ENCODE assay signal across 11 mouse cellular contexts in genomic region chr13:58523011-58523760, GRCm38 (mm10).
A peak's percentile ranks its signal among the peaks of the same experiment; 100 is the strongest.
DNase-seq lines count a peak whose midpoint lies in the region; ATAC-seq and TF ChIP-seq lines count a peak whose summit lies in the region.
"Had no signal": no experiment of that assay in that cellular context is flagged by ENCODE, and none has a peak within 500 bp of the region (broad histone marks: within the 10 kb centered on the region; RNA-seq: fewer than 3 reads in every experiment).

No protein-coding gene starts in this region.

- H3K4me2 ChIP-seq in heart, embryonic 15.5 days = peak overlapping the region; percentile 54
- H3K4me2 ChIP-seq in liver, embryonic 12.5 days = peak overlapping the region; percentile 77

- TF ChIP-seq CTCF in MEL (IDR thresholded peaks at IDR 0.05 in 2 of 3, conservative IDR thresholded peaks at IDR 0.05 in 1 of 3; ENCODE audit: control insufficient read depth in 1 of 3, insufficient read depth in 1 of 3, low read depth in 2 of 3, low read length in 3 of 3, poor library complexity in 1 of 3, severe bottlenecking in 1 of 3) = no peak

- no peak for TF ChIP-seq EP300 in MEL (IDR thresholded peaks at IDR 0.05; ENCODE audit: low read depth in 1 of 2, low read length in 2 of 2)

- no peak overlapping the region for H3K9ac ChIP-seq in heart, embryonic 15.5 days
- peak overlapping the region; percentile 83 for H3K9ac ChIP-seq in MEL (ENCODE audit: control insufficient read depth, low read depth, low read length, poor library complexity, severe bottlenecking)
- H3K9ac ChIP-seq in liver, embryonic 12.5 days = peak overlapping the region; percentile 62

- H3K79me2 ChIP-seq in MEL (ENCODE audit: control insufficient read depth, insufficient read depth, low read length, poor library complexity) = peaks cover 38% of the 10 kb centered on the region

- DNase-seq in heart, adult 18-20 months = no peak
- peak; percentile 91 for DNase-seq in MEL (ENCODE audit: low read depth, low spot score)
- DNase-seq in spleen, adult 18-20 months = no peak
- no peak for DNase-seq in frontal cortex, postnatal 14 days (ENCODE audit: low spot score in 2 of 2)
- DNase-seq in natural killer cell, adult 2 months (ENCODE audit: low spot score in 2 of 2) = no peak
- DNase-seq: cerebellum, adult 9-10 months; kidney, postnatal 36 days had no signal

- peak; percentile 55 to 70 for TF ChIP-seq POLR2A in MEL (IDR thresholded peaks at IDR 0.05; ENCODE audit: control insufficient read depth in 1 of 2, insufficient read depth in 1 of 2, low read depth in 1 of 2, low read length in 2 of 2, poor library complexity in 1 of 2)

- no peak for TF ChIP-seq RAD21 in MEL (IDR thresholded peaks at IDR 0.05; ENCODE audit: low read depth, low read length)

- WGBS in heart, embryonic 15.5 days = 9% methylated on average over 20 of the region's 20 CpGs
- WGBS in liver, embryonic 12.5 days (ENCODE audit: insufficient replicate concordance) = 4% methylated on average over 20 of the region's 20 CpGs

- peak overlapping the region; percentile 17 for H3K4me3 ChIP-seq in heart, embryonic 15.5 days
- H3K4me3 ChIP-seq in MEL (ENCODE audit: control insufficient read depth in 1 of 2, insufficient read depth in 1 of 2, low read depth in 2 of 2, low read length in 2 of 2) = peak overlapping the region; percentile 51 to 69
- peak overlapping the region; percentile 50 for H3K4me3 ChIP-seq in liver, embryonic 12.5 days

- no peaks in the 10 kb centered on the region for H3K9me3 ChIP-seq in heart, embryonic 15.5 days (replicated peaks)
- no peaks in the 10 kb centered on the region for H3K9me3 ChIP-seq in MEL (replicated peaks; ENCODE audit: insufficient read depth, low read length)
- no peaks in the 10 kb centered on the region for H3K9me3 ChIP-seq in liver, embryonic 12.5 days (replicated peaks)

- peaks cover 15% of the 10 kb centered on the region for H3K27me3 ChIP-seq in heart, embryonic 15.5 days
- no peaks in the 10 kb centered on the region for H3K27me3 ChIP-seq in MEL (ENCODE audit: control insufficient read depth in 1 of 2, insufficient read depth in 2 of 2, low read length in 2 of 2)
- peaks cover 10% of the 10 kb centered on the region; the same call in 1 of the 2 replicates for H3K27me3 ChIP-seq in liver, embryonic 12.5 days (replicated peaks)

- H3K36me3 ChIP-seq in heart, embryonic 15.5 days = no peaks in the 10 kb centered on the region
- H3K36me3 ChIP-seq in MEL (ENCODE audit: control insufficient read depth in 1 of 2, insufficient read depth in 2 of 2, low read length in 2 of 2) = peaks cover 0 to 21% of the 10 kb centered on the region in 2 experiments; a peak in 2 of 4 replicates
- no peaks in the 10 kb centered on the region for H3K36me3 ChIP-seq in liver, embryonic 12.5 days

- H3K27ac ChIP-seq in heart, embryonic 15.5 days = no peak overlapping the region
- peak overlapping the region; percentile 99 for H3K27ac ChIP-seq in MEL (ENCODE audit: control insufficient read depth, low read depth, low read length)
- peak overlapping the region; percentile 87 for H3K27ac ChIP-seq in liver, embryonic 12.5 days

- H3K4me1 ChIP-seq in heart, embryonic 15.5 days (replicated peaks) = peaks cover 20% of the 10 kb centered on the region
- peaks cover 0 to 22% of the 10 kb centered on the region in 2 experiments; a peak in 3 of 4 replicates for H3K4me1 ChIP-seq in MEL (ENCODE audit: control insufficient read depth in 1 of 2, insufficient read depth in 2 of 2, low read length in 2 of 2)
- H3K4me1 ChIP-seq in liver, embryonic 12.5 days = peaks cover 67% of the 10 kb centered on the region

- peak; percentile 53 for ATAC-seq in heart, embryonic 15.5 days (replicated peaks; ENCODE audit: insufficient number of reproducible peaks, insufficient read depth, low FRiP score, low read depth)
- peak; percentile 55 for ATAC-seq in erythroid progenitor cell, adult 5-6 weeks (replicated peaks; ENCODE audit: low FRiP score, poor library complexity, severe bottlenecking)
- ATAC-seq in liver, embryonic 12.5 days = peak; percentile 50
- ATAC-seq: activated CD4-positive, CD25-positive, alpha-beta regulatory T cell, adult 4 months had no signal

TF ChIP-seq in MEL, 35 proteins besides CTCF, POLR2A, EP300 and RAD21:
- TF ChIP-seq KAT2A (conservative IDR thresholded peaks at IDR 0.05; ENCODE audit: low read depth, low read length) = no peak
- no peak for TF ChIP-seq HCFC1 (IDR thresholded peaks at IDR 0.05; ENCODE audit: low read depth, low read length)
- no peak for TF ChIP-seq MYB (IDR thresholded peaks at IDR 0.05; ENCODE audit: low read depth, low read length)
- TF ChIP-seq TBP (IDR thresholded peaks at IDR 0.05; ENCODE audit: low read depth, low read length) = peak; percentile 37; the same call in 1 of the 2 replicates
- TF ChIP-seq RCOR1 (IDR thresholded peaks at IDR 0.05; ENCODE audit: low read depth, low read length) = no peak
- no peak for TF ChIP-seq MXI1 (IDR thresholded peaks at IDR 0.05; ENCODE audit: low read depth, low read length)
- TF ChIP-seq ZKSCAN1 (IDR thresholded peaks at IDR 0.05; ENCODE audit: low read depth, low read length) = no peak
- TF ChIP-seq GATA1 (IDR thresholded peaks at IDR 0.05; ENCODE audit: low read depth, low read length) = peak; percentile 66; the same call in 1 of the 2 replicates
- TF ChIP-seq NRF1 (IDR thresholded peaks at IDR 0.05; ENCODE audit: insufficient read depth, low read depth, low read length, poor library complexity, severe bottlenecking) = no peak
- no peak for TF ChIP-seq ELF1 (IDR thresholded peaks at IDR 0.05; ENCODE audit: low read depth, low read length)
- no peak for TF ChIP-seq NELFE (IDR thresholded peaks at IDR 0.05; ENCODE audit: low read depth, low read length)
- peak; percentile 51 for TF ChIP-seq TAL1 (IDR thresholded peaks at IDR 0.05; ENCODE audit: low read length)
- no peak for TF ChIP-seq POLR2AphosphoS5 (IDR thresholded peaks at IDR 0.05; ENCODE audit: borderline replicate concordance, low read depth, low read length)
- no peak for TF ChIP-seq CHD1 (IDR thresholded peaks at IDR 0.05; ENCODE audit: low read depth, low read length)
- no peak for TF ChIP-seq MAX (IDR thresholded peaks at IDR 0.05; ENCODE audit: low read length)
